Mouse (Mus musculus): ENCODE measurements around the gene St6galnac3. TPM values are rescaled to one million over a fixed set of nuclear protein-coding genes. Genes with fewer than 3 reads are reported as not detected.
A peak's percentile ranks its signal among the peaks of the same experiment; 100 is the strongest.

The St6galnac3 gene
- polyA plus RNA-seq, 1 experiment from 2014 or later: 34.4 TPM

DNA sequence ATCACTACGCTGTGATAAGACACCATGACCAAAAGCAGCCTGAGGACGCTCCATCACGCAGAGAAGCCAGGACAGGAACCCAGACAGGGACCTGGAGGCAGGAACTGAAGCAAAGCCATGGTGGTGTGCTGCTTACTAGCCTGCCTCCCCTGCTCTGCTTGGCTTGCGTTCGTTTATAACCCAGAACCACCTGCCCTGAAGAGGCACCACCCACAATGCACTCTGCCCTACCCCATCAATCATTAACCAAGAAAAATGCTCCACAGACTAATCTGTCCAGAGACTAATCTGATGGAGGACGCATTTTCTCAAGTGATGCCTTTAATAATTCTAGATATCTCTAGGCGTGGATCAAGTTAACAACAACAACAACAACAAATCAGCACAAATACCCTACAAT, 106.0 kb downstream of the St6galnac3 start:
- H3K27ac ChIP-seq: no peak overlapping the region
- H3K36me3 ChIP-seq (ENCODE audit: insufficient read depth, low read length): no peaks in the 10 kb centered on the region
- H3K9ac ChIP-seq (ENCODE audit: low read depth, low read length): no peak overlapping the region
- H3K4me2 ChIP-seq (ENCODE audit: low read length): no peak overlapping the region
- no peak overlapping the region for H3K4me3 ChIP-seq (replicated peaks; ENCODE audit: low read depth, low read length)
- peaks cover 11% of the 10 kb centered on the region for H3K4me1 ChIP-seq (replicated peaks; ENCODE audit: insufficient read depth, low read length)
- 79% methylated on average over 7 of the region's 7 CpGs for WGBS
- TF ChIP-seq CTCF (IDR thresholded peaks at IDR 0.05; ENCODE audit: low read depth): no peak
- H3K27me3 ChIP-seq (ENCODE audit: insufficient read depth, low read length): no peaks in the 10 kb centered on the region
- no peak for DNase-seq (ENCODE audit: low spot score)
- H3K9me3 ChIP-seq (replicated peaks; ENCODE audit: low read length): no peaks in the 10 kb centered on the region
- ATAC-seq (replicated peaks; ENCODE audit: low FRiP score, low read depth): peak; percentile 56; the same call in 1 of the 2 replicates

- H3K4me2 ChIP-seq (ENCODE audit: low read length): no peak overlapping the region
- no peak for TF ChIP-seq CTCF (IDR thresholded peaks at IDR 0.05; ENCODE audit: low read depth)
- H3K9ac ChIP-seq (ENCODE audit: low read depth, low read length): no peak overlapping the region
- no peak overlapping the region for H3K4me3 ChIP-seq (replicated peaks; ENCODE audit: low read depth, low read length)
- no peaks in the 10 kb centered on the region for H3K36me3 ChIP-seq (ENCODE audit: insufficient read depth, low read length)
- H3K9me3 ChIP-seq (replicated peaks; ENCODE audit: low read length): no peaks in the 10 kb centered on the region
- peak; percentile 47 for DNase-seq (ENCODE audit: low spot score)
- no peak; the same call in 1 of the 2 replicates for ATAC-seq (replicated peaks; ENCODE audit: low FRiP score, low read depth)
- WGBS: 25% methylated on average over 8 of the region's 8 CpGs
- H3K4me1 ChIP-seq (replicated peaks; ENCODE audit: insufficient read depth, low read length): peaks cover 11% of the 10 kb centered on the region
- H3K27me3 ChIP-seq (ENCODE audit: insufficient read depth, low read length): no peaks in the 10 kb centered on the region
- no peak overlapping the region for H3K27ac ChIP-seq
These were observed 108.1 kb downstream of the St6galnac3 start for GRCm38 (mm10) chr3:153616849-153617248.

- Histone ChIP-seq H3K9ac (ENCODE audit: low read depth, low read length) (no peak overlapping the region), H3K4me3 (replicated peaks; ENCODE audit: low read depth, low read length) (no peak overlapping the region), H3K4me1 (replicated peaks; ENCODE audit: insufficient read depth, low read length) (no peaks in the 10 kb centered on the region), H3K9me3 (replicated peaks; ENCODE audit: low read length) (no peaks in the 10 kb centered on the region), H3K36me3 (ENCODE audit: insufficient read depth, low read length) (no peaks in the 10 kb centered on the region), H3K4me2 (ENCODE audit: low read length) (no peak overlapping the region), H3K27me3 (ENCODE audit: insufficient read depth, low read length) (no peaks in the 10 kb centered on the region), H3K27ac (no peak overlapping the region)
- DNase-seq (ENCODE audit: low spot score): no peak
- WGBS: 69% methylated on average over 13 of the region's 13 CpGs
- no peak for ATAC-seq (replicated peaks; ENCODE audit: low FRiP score, low read depth)
- TF ChIP-seq CTCF (IDR thresholded peaks at IDR 0.05; ENCODE audit: low read depth): no peak
These were observed 114.7 kb downstream of the St6galnac3 start for GRCm38 (mm10) chr3:153610239-153610638.

DNA sequence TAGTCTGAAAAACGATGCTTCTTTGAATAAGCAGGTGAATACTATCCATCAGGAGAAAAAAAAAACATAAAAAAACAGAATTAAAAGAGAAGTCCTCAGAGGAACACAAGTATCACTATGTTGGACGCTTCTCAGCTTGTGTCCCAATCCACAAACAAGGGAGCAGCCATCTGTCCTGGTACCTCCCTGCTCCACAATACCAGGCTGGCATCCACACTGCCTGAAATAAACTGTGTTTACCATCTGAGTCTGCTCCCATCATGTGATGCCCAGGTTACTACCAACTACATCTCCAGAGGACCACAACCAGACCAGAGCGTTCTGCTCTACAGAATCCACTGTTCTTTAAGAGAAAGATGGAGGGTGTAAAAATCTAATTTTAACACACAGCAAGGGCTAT, 118.6 kb downstream of the St6galnac3 start:
- no peak for TF ChIP-seq CTCF (IDR thresholded peaks at IDR 0.05; ENCODE audit: low read depth)
- no peak overlapping the region for H3K4me3 ChIP-seq (replicated peaks; ENCODE audit: low read depth, low read length)
- no peaks in the 10 kb centered on the region for H3K4me1 ChIP-seq (replicated peaks; ENCODE audit: insufficient read depth, low read length)
- H3K27ac ChIP-seq: no peak overlapping the region
- no peaks in the 10 kb centered on the region for H3K36me3 ChIP-seq (ENCODE audit: insufficient read depth, low read length)
- no peak for ATAC-seq (replicated peaks; ENCODE audit: low FRiP score, low read depth)
- 83% methylated on average over 3 of the region's 3 CpGs for WGBS
- H3K9ac ChIP-seq (ENCODE audit: low read depth, low read length): no peak overlapping the region
- no peak for DNase-seq (ENCODE audit: low spot score)
- H3K27me3 ChIP-seq (ENCODE audit: insufficient read depth, low read length): no peaks in the 10 kb centered on the region
- no peaks in the 10 kb centered on the region for H3K9me3 ChIP-seq (replicated peaks; ENCODE audit: low read length)
- H3K4me2 ChIP-seq (ENCODE audit: low read length): no peak overlapping the region

DNA sequence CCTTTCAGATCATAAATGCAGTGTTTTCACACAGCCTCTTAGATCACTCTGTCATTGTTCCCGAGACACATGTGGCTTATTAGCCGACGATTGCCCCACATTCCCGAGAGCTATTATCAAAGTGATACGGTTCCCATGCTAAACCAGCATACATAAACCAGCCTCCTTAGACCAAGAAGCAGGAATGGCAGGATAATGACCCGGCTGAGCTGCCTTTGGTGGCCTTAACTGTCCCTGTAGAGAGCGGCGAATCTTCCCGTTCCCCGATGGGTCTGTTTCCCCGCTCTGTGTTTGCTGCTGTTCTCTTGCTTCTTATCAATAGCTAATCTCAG, 119.2 kb downstream of the St6galnac3 start:
- Histone ChIP-seq H3K27ac (no peak overlapping the region), H3K4me1 (replicated peaks; ENCODE audit: insufficient read depth, low read length) (no peaks in the 10 kb centered on the region), H3K9ac (ENCODE audit: low read depth, low read length) (no peak overlapping the region), H3K9me3 (replicated peaks; ENCODE audit: low read length) (no peaks in the 10 kb centered on the region), H3K4me2 (ENCODE audit: low read length) (no peak overlapping the region), H3K4me3 (replicated peaks; ENCODE audit: low read depth, low read length) (no peak overlapping the region), H3K27me3 (ENCODE audit: insufficient read depth, low read length) (no peaks in the 10 kb centered on the region), H3K36me3 (ENCODE audit: insufficient read depth, low read length) (no peaks in the 10 kb centered on the region)
- ATAC-seq (replicated peaks; ENCODE audit: low FRiP score, low read depth): no peak
- no peak for DNase-seq (ENCODE audit: low spot score)
- no peak for TF ChIP-seq CTCF (IDR thresholded peaks at IDR 0.05; ENCODE audit: low read depth)
- 56% methylated on average over 11 of the region's 11 CpGs for WGBS

GRCm38 (mm10) chr3:153605089-153605766, 119.7 kb downstream of the St6galnac3 start:
- H3K4me3 ChIP-seq (replicated peaks; ENCODE audit: low read depth, low read length): no peak overlapping the region
- no peak overlapping the region for H3K9ac ChIP-seq (ENCODE audit: low read depth, low read length)
- H3K9me3 ChIP-seq (replicated peaks; ENCODE audit: low read length): no peaks in the 10 kb centered on the region
- H3K4me2 ChIP-seq (ENCODE audit: low read length): no peak overlapping the region
- no peak for TF ChIP-seq CTCF (IDR thresholded peaks at IDR 0.05; ENCODE audit: low read depth)
- DNase-seq (ENCODE audit: low spot score): peak; percentile 16
- no peaks in the 10 kb centered on the region for H3K36me3 ChIP-seq (ENCODE audit: insufficient read depth, low read length)
- H3K27ac ChIP-seq: no peak overlapping the region
- WGBS: 66% methylated on average over 19 of the region's 19 CpGs
- no peaks in the 10 kb centered on the region for H3K27me3 ChIP-seq (ENCODE audit: insufficient read depth, low read length)
- no peak for ATAC-seq (replicated peaks; ENCODE audit: low FRiP score, low read depth)
- no peaks in the 10 kb centered on the region for H3K4me1 ChIP-seq (replicated peaks; ENCODE audit: insufficient read depth, low read length)

DNA sequence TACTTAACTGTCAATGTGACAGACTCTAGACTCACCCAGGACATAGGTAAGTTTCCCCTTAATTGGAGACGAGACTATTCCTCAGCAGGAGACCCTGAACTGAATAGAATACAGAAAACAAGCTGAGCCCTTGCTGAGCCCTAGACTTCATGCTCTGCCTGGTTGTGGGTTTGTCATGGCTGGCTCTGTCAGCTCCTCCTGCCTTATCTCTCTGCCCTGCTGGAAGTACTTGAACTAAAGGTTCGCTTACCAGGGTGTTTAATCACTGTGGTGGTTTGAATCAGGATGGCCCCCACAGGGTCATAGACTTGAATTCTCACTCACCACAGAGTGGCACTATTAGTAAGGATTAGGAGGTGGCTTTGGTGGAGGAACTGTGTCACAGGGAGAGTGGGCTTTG, 125.8 kb downstream of the St6galnac3 start:
- Histone ChIP-seq H3K27me3 (ENCODE audit: insufficient read depth, low read length) (no peaks in the 10 kb centered on the region), H3K27ac (no peak overlapping the region), H3K9ac (ENCODE audit: low read depth, low read length) (no peak overlapping the region), H3K36me3 (ENCODE audit: insufficient read depth, low read length) (no peaks in the 10 kb centered on the region), H3K9me3 (replicated peaks; ENCODE audit: low read length) (no peaks in the 10 kb centered on the region), H3K4me2 (ENCODE audit: low read length) (no peak overlapping the region), H3K4me1 (replicated peaks; ENCODE audit: insufficient read depth, low read length) (no peaks in the 10 kb centered on the region), H3K4me3 (replicated peaks; ENCODE audit: low read depth, low read length) (no peak overlapping the region)
- TF ChIP-seq CTCF (IDR thresholded peaks at IDR 0.05; ENCODE audit: low read depth): no peak
- DNase-seq (ENCODE audit: low spot score) (no peak), ATAC-seq (replicated peaks; ENCODE audit: low FRiP score, low read depth) (no peak)
- 88% methylated on average over 2 of the region's 2 CpGs for WGBS

Data from kidney, postnatal 0 days (tissue).